Mouse (Mus musculus) kidney, embryonic 16.5 days (tissue): Measurements from ENCODE around the gene Sarnp. TPM values are rescaled to one million over a fixed set of nuclear protein-coding genes. Genes with fewer than 3 reads are reported as not detected.

Experiments
- ATAC-seq: fragments of 200-750 bp; cut with Nextera tagmentation; 2 replicates; pipeline ENCODE4 v1.8.0; 2017; ENCODE audit warnings: moderate TSS enrichment; ENCODE audit not compliant: low FRiP score, low TSS enrichment
- H3K27ac ChIP-seq: fragments of 300-500 bp; sonication (generic); 2 replicates; pipeline ENCODE4 v1.5.1; 2014; ENCODE audit warnings: low read length
- H3K27me3 ChIP-seq: fragments of 300-500 bp; sonication (generic); 2 replicates; pipeline ENCODE4 v1.6.1; 2014; ENCODE audit warnings: low read length, control low read depth, mixed read lengths; ENCODE audit not compliant: insufficient read depth
- H3K36me3 ChIP-seq: fragments of 300-500 bp; sonication (generic); 2 replicates; pipeline ENCODE4 v1.6.1; 2014; ENCODE audit warnings: low read length, control low read depth, mixed read lengths; ENCODE audit not compliant: insufficient read depth
- H3K4me1 ChIP-seq: fragments of 300-500 bp; sonication (generic); 2 replicates; pipeline ENCODE4 v1.6.1; 2014; ENCODE audit warnings: low read length, control low read depth, mixed read lengths; ENCODE audit not compliant: insufficient read depth
- H3K4me2 ChIP-seq: fragments of 300-500 bp; sonication (generic); replicated peaks from 2 replicates; pipeline ENCODE4 v1.6.1; 2014; ENCODE audit warnings: low read depth, low read length
- H3K4me3 ChIP-seq: fragments of 300-500 bp; sonication (generic); 2 replicates; pipeline ENCODE4 v1.5.1; 2014; ENCODE audit warnings: mild to moderate bottlenecking, low read length
- H3K9ac ChIP-seq: fragments of 300-500 bp; sonication (generic); replicated peaks from 2 replicates; pipeline ENCODE4 v1.6.1; 2014; ENCODE audit warnings: low read length
- H3K9me3 ChIP-seq: fragments of 300-500 bp; sonication (generic); 2 replicates; pipeline ENCODE4 v1.6.1; 2016; ENCODE audit warnings: low read length, control low read depth
- WGBS: fragments of 180-500 bp; shearing (Covaris S2); extraction: QIAGEN DNeasy Blood & Tissue Kit; methylation state at CpG from one replicate; pipeline ENCODE4 v1.1.7; 2014; 5-methylcytosine and 5-hydroxymethylcytosine counted together
- polyA plus RNA-seq: library from polyadenylated mRNA; unstranded; fragments of >200 nt; fragmentation: Nextera tagmentation; extraction: Ambion mirVana; gene quantifications from 2 replicates; pipeline ENCODE4 v1.2.1, GENCODE M21; 2015

Sarnp gene
- polyA plus RNA-seq, 1 experiment from 2014 or later = 198 TPM

DNA sequence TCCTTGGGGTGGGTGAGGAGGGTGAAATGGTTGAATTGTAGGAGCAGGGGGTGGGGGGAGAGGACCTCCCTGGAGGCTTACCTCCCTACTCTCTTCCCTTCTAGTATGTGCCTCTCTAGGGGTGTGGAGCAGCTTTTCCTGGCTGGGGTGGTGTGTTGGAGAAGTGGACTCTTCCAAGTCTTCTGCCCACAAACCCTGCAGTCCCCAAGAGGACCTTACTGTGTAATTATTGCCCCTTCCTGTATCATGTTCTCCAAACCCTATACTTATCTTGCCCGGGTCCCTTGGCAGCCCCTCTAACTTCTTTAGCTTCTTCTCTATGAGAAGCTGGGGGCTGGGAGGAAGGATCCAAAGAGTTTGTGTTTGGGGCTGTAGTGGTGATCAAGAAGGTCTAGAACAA is 79.7 kb downstream of the Sarnp start:
- peaks cover 14% of the 10 kb centered on the region for H3K27me3 ChIP-seq
- no peak overlapping the region for H3K4me2 ChIP-seq
- no peak for ATAC-seq
- 48% methylated on average over 1 of the region's 1 CpGs for WGBS
- no peaks in the 10 kb centered on the region for H3K9me3 ChIP-seq
- no peak overlapping the region for H3K4me3 ChIP-seq
- no peaks in the 10 kb centered on the region for H3K36me3 ChIP-seq
- H3K4me1 ChIP-seq = peaks cover 23% of the 10 kb centered on the region
- no peak overlapping the region for H3K27ac ChIP-seq
- no peak overlapping the region for H3K9ac ChIP-seq

GRCm38 (mm10) chr10:128897501-128897900 is 80.4 kb downstream of the Sarnp start:
- H3K27ac ChIP-seq = no peak overlapping the region
- no peak overlapping the region for H3K4me3 ChIP-seq
- no peaks in the 10 kb centered on the region for H3K36me3 ChIP-seq
- H3K27me3 ChIP-seq = peaks cover 14% of the 10 kb centered on the region
- no peak overlapping the region for H3K9ac ChIP-seq
- H3K4me2 ChIP-seq = no peak overlapping the region
- ATAC-seq = no peak
- H3K9me3 ChIP-seq = no peaks in the 10 kb centered on the region
- H3K4me1 ChIP-seq = peaks cover 19% of the 10 kb centered on the region
- WGBS = 0% methylated on average over 1 of the region's 1 CpGs

GRCm38 (mm10) chr10:128899759-128900490 is 82.8 kb downstream of the Sarnp start:
- 83% methylated on average over 6 of the region's 6 CpGs for WGBS
- Histone ChIP-seq H3K27ac (peak overlapping the region; percentile 44), H3K4me2 (no peak overlapping the region), H3K4me3 (no peak overlapping the region), H3K27me3 (peaks cover 14% of the 10 kb centered on the region), H3K9ac (no peak overlapping the region), H3K36me3 (no peaks in the 10 kb centered on the region), H3K9me3 (no peaks in the 10 kb centered on the region), H3K4me1 (peaks cover 14% of the 10 kb centered on the region)
- ATAC-seq = no peak; the same call in 1 of the 2 replicates

DNA sequence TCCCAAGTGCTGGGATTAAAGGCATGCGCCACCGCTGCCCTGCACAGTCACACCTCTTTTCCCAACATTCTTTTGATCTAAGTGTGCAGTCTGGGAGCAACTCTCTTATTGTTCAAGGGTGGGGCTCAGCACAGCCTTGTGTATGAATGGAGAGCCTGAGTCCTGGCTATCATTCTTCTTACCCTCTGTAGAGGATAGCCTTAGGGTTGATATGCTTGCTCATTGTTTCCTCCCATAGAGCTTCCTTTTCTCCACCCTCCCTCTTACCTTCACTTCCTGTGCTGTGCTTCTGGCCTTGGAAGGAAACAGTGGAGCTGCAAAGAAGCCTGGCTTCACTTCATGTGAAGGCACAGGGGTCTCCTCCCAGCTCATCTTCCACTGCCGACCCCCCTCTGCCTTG is 83.6 kb downstream of the Sarnp start, which contains the start of gene Cd63:
Gene Cd63, plus strand, starts transcription at position 292 of the 400 bp plus-strand sequence.
- Histone ChIP-seq H3K9me3 (no peaks in the 10 kb centered on the region), H3K4me1 (peaks cover 9% of the 10 kb centered on the region; the same call in 1 of the 2 replicates), H3K36me3 (no peaks in the 10 kb centered on the region), H3K9ac (no peak within 1 kb of the TSS), H3K27ac (peak within 1 kb of the TSS; percentile 44), H3K4me2 (no peak within 1 kb of the TSS), H3K4me3 (no peak within 1 kb of the TSS), H3K27me3 (peaks cover 13% of the 10 kb centered on the region)
- no peak for ATAC-seq
- 87% methylated on average over 3 of the region's 3 CpGs for WGBS

DNA sequence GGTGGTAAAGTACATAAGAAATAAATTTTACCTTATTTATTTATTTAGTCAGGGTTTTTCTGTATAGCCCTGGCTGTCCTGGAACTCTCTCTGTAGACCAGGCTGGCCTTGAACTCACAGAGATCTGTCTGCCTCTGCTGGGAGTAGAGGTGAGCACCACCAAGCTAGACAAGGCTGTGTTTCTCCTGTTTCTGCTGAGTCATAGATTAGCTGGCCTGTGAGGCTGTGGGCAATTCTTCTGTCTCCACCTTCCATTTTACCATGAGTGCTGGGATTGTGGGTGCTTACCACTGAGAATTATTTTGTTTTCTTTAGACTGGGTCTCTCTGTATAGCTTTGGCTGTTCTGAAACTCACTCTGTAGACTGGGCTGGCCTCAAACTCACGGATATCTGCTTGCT is 84.3 kb downstream of the Sarnp start:
- 81% methylated on average over 1 of the region's 1 CpGs for WGBS
- Histone ChIP-seq H3K36me3 (no peaks in the 10 kb centered on the region), H3K27me3 (peaks cover 6% of the 10 kb centered on the region), H3K9me3 (no peaks in the 10 kb centered on the region), H3K9ac (no peak overlapping the region), H3K4me1 (0 out of 2 replicates have a peak, but pooled peaks cover 3% of the 10 kb centered on the region), H3K27ac (no peak overlapping the region), H3K4me2 (no peak overlapping the region), H3K4me3 (no peak overlapping the region)
- ATAC-seq = no peak

- Histone ChIP-seq H3K36me3 (no peaks in the 10 kb centered on the region), H3K4me3 (no peak overlapping the region), H3K9me3 (no peaks in the 10 kb centered on the region), H3K27ac (no peak overlapping the region), H3K4me2 (no peak overlapping the region), H3K4me1 (0 out of 2 replicates have a peak, but pooled peaks cover 3% of the 10 kb centered on the region), H3K9ac (no peak overlapping the region), H3K27me3 (no peaks in the 10 kb centered on the region)
- 0 out of 2 replicates have a peak, but pooled peaks have one; percentile 39 for ATAC-seq
- 80% methylated on average over 3 of the region's 3 CpGs for WGBS
These were observed 85.4 kb downstream of the Sarnp start for GRCm38 (mm10) chr10:128902409-128902988.

DNA sequence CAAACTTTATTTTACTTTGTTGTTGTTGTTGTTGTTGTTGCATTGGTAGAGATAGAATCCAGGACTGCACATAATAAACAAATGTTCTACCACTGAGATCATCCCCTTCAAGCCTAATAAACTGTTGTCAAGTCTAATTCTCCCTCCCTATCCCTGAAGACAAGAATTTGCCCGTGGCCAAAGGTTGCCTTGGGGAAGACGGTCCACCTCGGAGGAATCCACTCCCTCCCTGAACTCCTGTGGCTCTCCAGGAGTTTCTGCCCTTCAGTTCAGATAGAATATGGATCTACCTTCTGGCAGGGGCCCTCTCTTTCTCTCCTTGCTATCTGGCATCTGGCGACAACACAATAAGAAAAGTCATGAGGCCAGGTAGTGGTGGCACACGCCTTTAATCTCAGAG is 87.7 kb downstream of the Sarnp start:
- 78% methylated on average over 5 of the region's 5 CpGs for WGBS
- peaks cover 8% of the 10 kb centered on the region for H3K4me1 ChIP-seq

DNA sequence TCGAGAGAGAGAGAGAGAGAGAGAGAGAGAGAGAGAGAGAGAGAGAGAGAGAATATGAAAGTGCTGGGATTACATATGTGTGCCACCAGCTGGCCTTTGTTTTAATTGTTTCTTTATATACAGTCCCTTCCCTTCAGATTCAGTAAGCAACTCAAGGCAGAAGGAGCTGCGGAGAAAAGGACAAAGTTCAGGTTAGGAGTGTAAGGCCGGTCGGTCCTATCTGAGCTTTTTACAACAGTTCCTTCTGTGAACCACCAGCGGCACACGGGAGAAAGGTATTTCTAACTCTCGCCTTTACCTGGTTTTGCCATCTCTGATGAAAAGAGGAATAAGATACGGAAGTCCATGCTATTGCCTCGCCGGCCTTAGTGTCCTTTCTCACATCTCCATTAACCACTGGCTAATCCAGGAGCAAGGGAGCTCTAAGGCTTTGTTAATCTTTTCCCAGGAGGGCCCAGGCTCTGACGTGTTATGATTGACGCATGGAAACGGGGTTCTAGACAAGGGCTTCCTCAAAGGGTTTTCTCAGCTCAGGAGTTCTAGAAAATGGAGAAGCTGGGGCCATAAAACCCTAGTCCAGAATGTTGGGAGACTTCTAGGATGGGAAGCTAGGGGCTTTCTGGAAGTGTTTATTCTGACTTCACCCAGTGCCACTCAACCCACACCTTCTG is 91.8 kb downstream of the Sarnp start:
- peak overlapping the region; percentile 93 for H3K27ac ChIP-seq
- H3K27me3 ChIP-seq = no peaks in the 10 kb centered on the region
- H3K9me3 ChIP-seq = no peaks in the 10 kb centered on the region
- H3K4me2 ChIP-seq = peak overlapping the region; percentile 75
- ATAC-seq = peak; percentile 25; the same call in 1 of the 2 replicates
- WGBS = 54% methylated on average over 13 of the region's 13 CpGs
- peaks cover 24% of the 10 kb centered on the region for H3K4me1 ChIP-seq
- peak overlapping the region; percentile 98 for H3K9ac ChIP-seq
- peak overlapping the region; percentile 88 for H3K4me3 ChIP-seq
- peaks cover 6% of the 10 kb centered on the region for H3K36me3 ChIP-seq

More for the DNA sequence above, 87.7 kb downstream of the Sarnp start:
- H3K9ac ChIP-seq = no peak overlapping the region
- no peak for ATAC-seq
- no peaks in the 10 kb centered on the region for H3K9me3 ChIP-seq
- no peaks in the 10 kb centered on the region for H3K36me3 ChIP-seq
- no peaks in the 10 kb centered on the region for H3K27me3 ChIP-seq
- H3K4me3 ChIP-seq = no peak overlapping the region
- no peak overlapping the region for H3K4me2 ChIP-seq
- H3K27ac ChIP-seq = no peak overlapping the region

DNA sequence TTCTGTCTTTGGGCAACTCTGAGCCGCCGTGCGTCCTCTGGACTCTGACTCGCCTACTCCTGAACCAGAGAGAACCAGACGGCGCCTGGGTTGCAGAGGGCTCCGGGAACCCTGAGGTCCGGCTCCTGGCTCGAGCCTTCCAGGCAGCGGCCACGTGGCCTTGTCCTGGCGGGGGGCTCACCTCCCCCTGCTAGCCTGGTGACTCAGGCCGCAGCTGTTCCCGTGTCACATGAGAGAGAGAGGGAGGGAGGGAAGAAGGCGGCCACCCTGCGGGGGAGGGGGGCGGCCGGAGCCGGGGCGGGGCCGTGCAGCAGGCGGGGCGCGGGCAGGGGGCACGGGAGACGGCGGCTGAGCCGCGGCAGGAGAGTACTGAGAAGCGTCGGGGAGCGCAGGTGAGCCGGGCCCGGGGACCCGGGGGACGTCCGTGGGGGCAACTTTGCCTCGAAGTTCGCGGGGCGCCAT is 92.5 kb downstream of the Sarnp start:
- H3K4me3 ChIP-seq = peak overlapping the region; percentile 88
- H3K27ac ChIP-seq = peak overlapping the region; percentile 93
- H3K4me2 ChIP-seq = peak overlapping the region; percentile 75
- H3K9ac ChIP-seq = peak overlapping the region; percentile 98
- H3K4me1 ChIP-seq = peaks cover 24% of the 10 kb centered on the region
- peak; percentile 88 for ATAC-seq
- H3K9me3 ChIP-seq = no peaks in the 10 kb centered on the region
- peaks cover 13% of the 10 kb centered on the region for H3K36me3 ChIP-seq
- no peaks in the 10 kb centered on the region for H3K27me3 ChIP-seq
- WGBS = 0% methylated on average over 36 of the region's 41 CpGs
